Mouse (Mus musculus): ENCODE measurements around the gene Gm9008.
"Not testable (repeated sequence)": the region's sequence is repeated elsewhere in the genome, so short reads cannot be mapped to it uniquely, and the experiment has no call there.

The Gm9008 gene

DNA sequence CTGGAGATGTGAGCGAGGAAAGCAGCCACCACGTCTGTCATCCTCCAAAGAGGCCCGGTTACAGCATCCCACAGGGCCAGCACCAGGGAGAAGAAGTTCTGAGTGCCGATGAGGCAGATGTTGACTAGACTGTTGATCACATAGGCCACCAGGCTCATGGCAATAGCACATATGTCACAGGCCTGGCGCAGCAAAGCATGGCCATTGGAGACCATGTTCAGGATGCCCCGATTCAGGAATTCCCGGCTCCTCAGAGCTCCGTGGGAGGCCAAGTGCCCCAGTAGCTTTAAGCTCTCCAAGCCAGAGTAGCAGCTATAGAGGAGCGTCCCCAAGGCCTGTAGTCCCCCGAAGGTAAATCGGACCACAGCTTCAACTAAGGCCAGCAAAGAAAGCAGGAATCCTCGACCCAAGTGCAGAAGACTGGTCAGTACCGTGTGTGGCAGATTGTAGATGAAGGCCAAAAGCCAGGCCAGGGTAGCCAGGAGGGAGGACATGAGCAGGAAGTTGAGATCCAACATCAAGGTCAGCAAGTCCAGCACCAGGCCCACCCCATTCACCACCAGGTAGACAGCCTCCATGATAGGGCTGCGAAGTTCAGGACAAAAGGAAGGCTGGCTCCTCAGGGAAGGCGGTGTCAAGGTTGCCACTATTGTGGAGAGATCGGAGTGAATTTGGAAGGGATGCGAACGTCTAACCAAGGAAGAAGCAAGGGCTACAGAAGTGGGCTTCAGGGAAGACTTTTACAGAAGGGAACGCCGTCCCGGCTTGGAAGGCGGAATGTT is at the start of gene Gm9008:
Gene Gm9008 (minus strand): TSS at position 731 of the 782 bp plus-strand sequence.
- not testable (repeated sequence) for DNase-seq

DNA sequence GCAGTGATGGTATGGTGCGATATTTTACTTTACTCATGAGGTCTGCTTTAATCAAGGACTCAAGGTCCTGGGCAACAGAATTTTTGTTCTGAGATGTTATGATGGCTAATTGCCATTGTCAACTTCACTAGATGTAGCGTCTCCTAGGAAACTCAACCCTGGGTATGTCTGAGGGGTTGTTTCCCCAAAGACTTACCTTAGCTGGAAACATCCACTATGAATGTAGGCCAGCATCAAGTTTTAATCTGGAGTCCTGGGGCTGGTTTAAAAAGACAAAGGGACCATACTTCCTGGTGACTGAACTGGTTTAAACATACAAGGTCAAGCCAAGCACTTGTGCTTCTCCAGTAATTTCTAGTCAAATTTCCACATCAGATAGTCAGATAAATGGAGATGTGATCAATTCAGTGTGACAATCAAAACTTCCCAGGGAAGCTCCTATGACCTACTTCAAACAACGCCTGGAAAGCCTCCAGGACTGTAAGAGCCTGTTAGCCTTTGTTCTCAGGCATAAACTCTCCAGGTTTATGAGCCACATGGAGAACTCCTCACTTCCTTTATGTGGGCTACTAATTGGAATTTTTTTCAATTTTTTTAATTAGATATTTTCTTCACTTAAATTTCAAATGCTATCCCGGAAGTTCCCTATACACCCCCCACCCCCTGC is 24.5 kb upstream of the Gm9008 start:
- no peak for DNase-seq

DNA sequence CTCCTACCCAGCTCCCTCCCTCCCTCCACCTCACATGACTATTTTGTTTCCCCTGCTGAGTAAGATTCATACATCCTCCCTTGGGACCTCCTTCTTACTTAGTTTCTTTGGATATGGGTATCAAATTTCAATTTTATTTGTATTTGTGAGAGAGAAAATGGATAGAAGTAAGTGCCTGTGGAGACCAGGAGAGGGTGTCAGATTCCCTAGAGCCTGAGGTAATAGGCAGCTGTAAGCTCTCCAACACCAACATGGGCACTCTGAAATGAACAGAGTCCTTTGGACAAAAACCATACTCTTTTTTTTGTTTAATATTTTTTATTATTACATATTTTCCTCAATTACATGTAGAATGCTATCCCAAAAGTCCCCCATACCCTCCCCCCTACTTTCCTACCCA is 12.6 kb upstream of the Gm9008 start:
- no peak for DNase-seq

DNA sequence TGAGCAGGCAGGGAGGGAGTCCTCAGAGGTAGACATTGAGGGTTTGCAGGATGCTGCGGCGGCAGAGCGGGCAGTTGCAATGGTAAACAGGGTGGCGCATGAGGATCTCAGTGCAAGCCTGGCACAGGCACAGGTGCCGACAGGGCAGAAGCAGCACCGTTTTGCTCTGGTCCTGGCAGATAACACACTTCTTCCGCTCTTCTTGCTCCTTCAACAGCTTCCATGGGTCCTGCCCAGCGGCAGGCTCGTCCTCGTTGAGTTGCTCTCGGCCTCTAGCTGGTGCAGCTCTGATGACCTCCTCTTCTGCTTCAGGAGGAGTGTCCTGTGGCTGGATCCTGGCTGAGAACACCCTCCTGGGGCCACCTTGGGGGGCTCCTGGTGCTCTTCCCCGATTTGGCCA is 1.2 kb downstream of the Gm9008 start:
- not testable (repeated sequence) for DNase-seq

DNA sequence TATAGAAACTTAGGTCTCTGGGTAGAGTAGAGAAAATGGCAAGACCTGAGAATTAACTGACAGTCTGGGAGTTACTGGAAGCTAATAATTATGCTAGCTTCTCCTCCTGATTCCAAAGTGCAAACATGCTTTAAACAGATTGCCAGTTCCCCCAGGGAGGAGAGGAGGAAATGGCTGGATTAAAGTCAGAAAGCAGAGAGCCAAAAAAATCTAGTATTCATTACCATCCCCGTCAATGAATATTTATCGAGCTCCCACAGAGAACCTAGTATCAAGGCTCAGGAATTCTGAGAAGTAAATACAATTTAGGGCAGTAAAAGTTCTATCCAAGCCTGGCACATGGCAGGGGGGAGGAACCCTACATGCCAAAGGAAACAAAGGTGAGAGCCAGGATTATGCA is 29.4 kb downstream of the Gm9008 start:
- DNase-seq = peak; percentile 85

All from kidney, adult 9 months (tissue).